8 mouse cellular contexts compared by ENCODE assay signal in genomic region chr12:29789319-29790050, GRCm38 (mm10).
DNase-seq lines count a peak whose midpoint lies in the region; ATAC-seq and TF ChIP-seq lines count a peak whose summit lies in the region.

No protein-coding gene starts in this region.

- peak; percentile 49 for DNase-seq in hindbrain, embryonic 11.5 days (ENCODE audit: low spot score)
- no peak for DNase-seq in hindbrain, embryonic 10.5 days (ENCODE audit: low spot score)
- DNase-seq in cerebellum, adult 8-10 months, result peak; percentile 30
- DNase-seq in frontal cortex, postnatal 14 days (ENCODE audit: low spot score in 2 of 2), result peak; percentile 69 to 78
- DNase-seq in left cerebral cortex, adult 11 months (ENCODE audit: low spot score), result peak; percentile 82
- DNase-seq in T-cell, adult 2 months (ENCODE audit: low spot score), result no peak

- H3K27ac ChIP-seq in hindbrain, embryonic 11.5 days (ENCODE audit: low read depth, low read length), result peak overlapping the region; percentile 71
- H3K27ac ChIP-seq in hindbrain, embryonic 10.5 days, result no peak overlapping the region
- peak overlapping the region; percentile 38 for H3K27ac ChIP-seq in olfactory bulb, adult 2 months (ENCODE audit: insufficient read depth, low read depth, low read length)

- TF ChIP-seq POLR2A in olfactory bulb, adult 2 months (IDR thresholded peaks at IDR 0.05; ENCODE audit: insufficient read depth, low read depth, low read length), result no peak

- TF ChIP-seq CTCF in olfactory bulb, adult 2 months (IDR thresholded peaks at IDR 0.05; ENCODE audit: insufficient read depth, low read depth, low read length), result no peak

- H3K4me2 ChIP-seq in hindbrain, embryonic 11.5 days (replicated peaks; ENCODE audit: low read depth, low read length), result no peak overlapping the region

- no peaks in the 10 kb centered on the region for H3K9me3 ChIP-seq in hindbrain, embryonic 11.5 days (ENCODE audit: control insufficient read depth, low read length)
- H3K9me3 ChIP-seq in hindbrain, embryonic 10.5 days, result no peaks in the 10 kb centered on the region

- peak; percentile 91 for ATAC-seq in hindbrain, embryonic 11.5 days (ENCODE audit: low FRiP score)
- ATAC-seq in monocyte, adult 5-6 weeks (replicated peaks; ENCODE audit: insufficient number of reproducible peaks, low FRiP score, low TSS enrichment, poor library complexity, severe bottlenecking), result no peak

- 57% methylated on average over 16 of the region's 16 CpGs for WGBS in hindbrain, embryonic 11.5 days
- WGBS in hindbrain, embryonic 10.5 days, result 72% methylated on average over 16 of the region's 16 CpGs
- 13% methylated on average over 16 of the region's 16 CpGs for WGBS in olfactory bulb, adult 2 months

- H3K4me3 ChIP-seq in hindbrain, embryonic 11.5 days (ENCODE audit: low read depth, low read length), result no peak overlapping the region
- H3K4me3 ChIP-seq in hindbrain, embryonic 10.5 days, result no peak overlapping the region
- H3K4me3 ChIP-seq in olfactory bulb, adult 2 months (ENCODE audit: insufficient read depth, low read depth, low read length), result no peak overlapping the region

- 0 out of 2 replicates have a peak overlapping the region, but pooled peaks have one; percentile 7 for H3K9ac ChIP-seq in hindbrain, embryonic 11.5 days (ENCODE audit: low read depth, low read length)

- H3K27me3 ChIP-seq in hindbrain, embryonic 11.5 days (ENCODE audit: control insufficient read depth, insufficient read depth, low read length), result no peaks in the 10 kb centered on the region
- no peaks in the 10 kb centered on the region for H3K27me3 ChIP-seq in hindbrain, embryonic 10.5 days (ENCODE audit: insufficient read depth, poor library complexity, severe bottlenecking)

- no peaks in the 10 kb centered on the region for H3K4me1 ChIP-seq in hindbrain, embryonic 11.5 days (replicated peaks; ENCODE audit: control insufficient read depth, insufficient read depth, low read length)
- H3K4me1 ChIP-seq in hindbrain, embryonic 10.5 days (replicated peaks), result no peaks in the 10 kb centered on the region
- H3K4me1 ChIP-seq in olfactory bulb, adult 2 months (ENCODE audit: control insufficient read depth, insufficient read depth, low read length), result peaks cover 10% of the 10 kb centered on the region

- H3K36me3 ChIP-seq in hindbrain, embryonic 11.5 days (ENCODE audit: control insufficient read depth, insufficient read depth, low read length), result no peaks in the 10 kb centered on the region
- H3K36me3 ChIP-seq in hindbrain, embryonic 10.5 days, result no peaks in the 10 kb centered on the region

Comparison
In these comparisons a context has a peak if more than half of its experiments do, and no peak if none do; other contexts are left out.
1. DNase-seq: peak in hindbrain, embryonic 11.5 days (single experiment), cerebellum, adult 8-10 months (single experiment), frontal cortex, postnatal 14 days (2 of 2) and left cerebral cortex, adult 11 months (single experiment); none in hindbrain, embryonic 10.5 days (single experiment) and T-cell, adult 2 months (single experiment).